Mouse (Mus musculus): Measurements from ENCODE around the gene Dnah3. TPM values are rescaled to one million over a fixed set of nuclear protein-coding genes. Genes with fewer than 3 reads are reported as not detected.

Dnah3 gene
- polyA plus RNA-seq, 1 experiment from 2014 or later = 0.12 TPM

DNA sequence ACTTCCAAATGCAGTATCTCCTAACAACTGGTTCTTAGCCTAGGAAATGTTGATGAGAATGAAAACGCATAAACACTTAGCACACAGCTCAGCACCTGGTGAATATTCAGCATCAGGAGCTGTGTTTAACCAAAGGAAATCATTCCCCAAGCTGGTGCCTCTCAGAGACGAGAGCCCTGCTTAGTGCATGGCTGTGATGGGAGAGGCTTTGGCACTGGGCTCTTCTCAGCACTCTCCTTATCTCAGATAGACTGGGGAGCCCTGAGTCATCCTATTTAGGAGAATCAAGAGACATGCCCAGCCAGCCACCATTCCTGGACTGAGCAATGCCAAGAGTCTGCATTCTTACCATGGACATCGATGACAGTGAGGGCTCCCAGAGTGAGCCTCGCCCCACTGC lies 60.1 kb downstream of the Dnah3 start:
- H3K27ac ChIP-seq (ENCODE audit: low read length) = no peak overlapping the region

GRCm38 (mm10) chr7:120034566-120034965 lies 60.5 kb downstream of the Dnah3 start:
- peaks cover 3% of the 10 kb centered on the region; the same call in 1 of the 2 replicates for H3K9me3 ChIP-seq (replicated peaks; ENCODE audit: control insufficient read depth, low read length)
- ATAC-seq (replicated peaks; ENCODE audit: extremely low read depth, insufficient read depth, low FRiP score) = no peak
- WGBS = 73% methylated on average over 1 of the region's 1 CpGs
- H3K27me3 ChIP-seq (ENCODE audit: control insufficient read depth, insufficient read depth, low read length) = no peaks in the 10 kb centered on the region
- no peaks in the 10 kb centered on the region for H3K36me3 ChIP-seq (ENCODE audit: control insufficient read depth, insufficient read depth)
- no peaks in the 10 kb centered on the region for H3K4me1 ChIP-seq (ENCODE audit: control insufficient read depth, insufficient read depth, low read length)
- no peak overlapping the region for H3K4me2 ChIP-seq (ENCODE audit: low read depth, low read length)
- H3K27ac ChIP-seq (ENCODE audit: low read length) = no peak overlapping the region
- no peak overlapping the region for H3K9ac ChIP-seq (ENCODE audit: low read length)
- H3K4me3 ChIP-seq (ENCODE audit: low read length) = no peak overlapping the region

More for the DNA sequence above, 60.1 kb downstream of the Dnah3 start:
- Histone ChIP-seq H3K9me3 (replicated peaks; ENCODE audit: control insufficient read depth, low read length) (peaks cover 3% of the 10 kb centered on the region; the same call in 1 of the 2 replicates), H3K36me3 (ENCODE audit: control insufficient read depth, insufficient read depth) (no peaks in the 10 kb centered on the region), H3K4me2 (ENCODE audit: low read depth, low read length) (no peak overlapping the region), H3K9ac (ENCODE audit: low read length) (no peak overlapping the region), H3K27me3 (ENCODE audit: control insufficient read depth, insufficient read depth, low read length) (no peaks in the 10 kb centered on the region), H3K4me1 (ENCODE audit: control insufficient read depth, insufficient read depth, low read length) (no peaks in the 10 kb centered on the region), H3K4me3 (ENCODE audit: low read length) (no peak overlapping the region)
- WGBS = 58% methylated on average over 4 of the region's 4 CpGs
- peak; percentile 60; the same call in 1 of the 2 replicates for ATAC-seq (replicated peaks; ENCODE audit: extremely low read depth, insufficient read depth, low FRiP score)

GRCm38 (mm10) chr7:120028669-120029068 lies 66.4 kb downstream of the Dnah3 start:
- Histone ChIP-seq H3K9ac (ENCODE audit: low read length) (no peak overlapping the region), H3K27ac (ENCODE audit: low read length) (no peak overlapping the region), H3K4me3 (ENCODE audit: low read length) (no peak overlapping the region), H3K4me1 (ENCODE audit: control insufficient read depth, insufficient read depth, low read length) (no peaks in the 10 kb centered on the region), H3K36me3 (ENCODE audit: control insufficient read depth, insufficient read depth) (no peaks in the 10 kb centered on the region), H3K9me3 (replicated peaks; ENCODE audit: control insufficient read depth, low read length) (peaks cover 3% of the 10 kb centered on the region; the same call in 1 of the 2 replicates), H3K27me3 (ENCODE audit: control insufficient read depth, insufficient read depth, low read length) (no peaks in the 10 kb centered on the region), H3K4me2 (ENCODE audit: low read depth, low read length) (no peak overlapping the region)
- 87% methylated on average over 1 of the region's 1 CpGs for WGBS
- ATAC-seq (replicated peaks; ENCODE audit: extremely low read depth, insufficient read depth, low FRiP score) = no peak

DNA sequence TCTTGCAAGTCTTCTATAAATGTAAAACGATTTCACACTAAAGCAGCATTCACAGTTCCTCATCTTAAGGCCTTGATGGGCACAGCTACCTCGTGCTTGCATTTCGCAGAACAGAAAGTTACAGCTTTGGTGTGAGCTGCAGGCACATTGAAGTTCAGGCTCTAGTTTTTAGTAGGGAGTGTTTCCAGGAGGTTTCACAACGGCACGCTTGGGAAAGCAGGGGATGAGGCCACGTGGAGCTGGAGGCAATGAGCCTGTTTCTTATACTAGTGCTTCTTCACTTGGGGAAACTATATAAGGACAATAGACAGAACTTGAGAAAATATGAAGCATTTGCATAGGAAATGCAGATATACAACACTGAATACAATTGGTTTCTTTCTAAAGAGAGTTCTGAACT lies 98.0 kb downstream of the Dnah3 start:
- ATAC-seq (replicated peaks; ENCODE audit: extremely low read depth, insufficient read depth, low FRiP score) = no peak
- Histone ChIP-seq H3K36me3 (ENCODE audit: control insufficient read depth, insufficient read depth) (no peaks in the 10 kb centered on the region), H3K9me3 (replicated peaks; ENCODE audit: control insufficient read depth, low read length) (no peaks in the 10 kb centered on the region), H3K4me1 (ENCODE audit: control insufficient read depth, insufficient read depth, low read length) (no peaks in the 10 kb centered on the region), H3K4me2 (ENCODE audit: low read depth, low read length) (no peak overlapping the region), H3K4me3 (ENCODE audit: low read length) (no peak overlapping the region), H3K27me3 (ENCODE audit: control insufficient read depth, insufficient read depth, low read length) (no peaks in the 10 kb centered on the region), H3K9ac (ENCODE audit: low read length) (no peak overlapping the region), H3K27ac (ENCODE audit: low read length) (no peak overlapping the region)
- 69% methylated on average over 6 of the region's 6 CpGs for WGBS

- WGBS = 33% methylated on average over 3 of the region's 3 CpGs
Observed at GRCm38 (mm10) chr7:119985279-119985912, 109.7 kb downstream of the Dnah3 start.

GRCm38 (mm10) chr7:119980170-119980569 lies 114.9 kb downstream of the Dnah3 start:
- Histone ChIP-seq H3K9me3 (replicated peaks; ENCODE audit: control insufficient read depth, low read length) (no peaks in the 10 kb centered on the region), H3K9ac (ENCODE audit: low read length) (no peak overlapping the region), H3K4me3 (ENCODE audit: low read length) (no peak overlapping the region), H3K36me3 (ENCODE audit: control insufficient read depth, insufficient read depth) (no peaks in the 10 kb centered on the region), H3K27ac (ENCODE audit: low read length) (no peak overlapping the region), H3K27me3 (ENCODE audit: control insufficient read depth, insufficient read depth, low read length) (no peaks in the 10 kb centered on the region), H3K4me1 (ENCODE audit: control insufficient read depth, insufficient read depth, low read length) (no peaks in the 10 kb centered on the region), H3K4me2 (ENCODE audit: low read depth, low read length) (no peak overlapping the region)
- ATAC-seq (replicated peaks; ENCODE audit: extremely low read depth, insufficient read depth, low FRiP score) = no peak
- WGBS = 84% methylated on average over 3 of the region's 3 CpGs

More at GRCm38 (mm10) chr7:119985279-119985912, 109.7 kb downstream of the Dnah3 start:
- no peak overlapping the region for H3K4me2 ChIP-seq (ENCODE audit: low read depth, low read length)
- no peaks in the 10 kb centered on the region for H3K4me1 ChIP-seq (ENCODE audit: control insufficient read depth, insufficient read depth, low read length)
- no peaks in the 10 kb centered on the region for H3K27me3 ChIP-seq (ENCODE audit: control insufficient read depth, insufficient read depth, low read length)
- peak overlapping the region; percentile 43 for H3K27ac ChIP-seq (ENCODE audit: low read length)
- no peaks in the 10 kb centered on the region for H3K9me3 ChIP-seq (replicated peaks; ENCODE audit: control insufficient read depth, low read length)
- peak; percentile 49; the same call in 1 of the 2 replicates for ATAC-seq (replicated peaks; ENCODE audit: extremely low read depth, insufficient read depth, low FRiP score)
- no peaks in the 10 kb centered on the region for H3K36me3 ChIP-seq (ENCODE audit: control insufficient read depth, insufficient read depth)
- H3K9ac ChIP-seq (ENCODE audit: low read length) = no peak overlapping the region
- H3K4me3 ChIP-seq (ENCODE audit: low read length) = no peak overlapping the region

- no peak overlapping the region for H3K9ac ChIP-seq (ENCODE audit: low read length)
- H3K9me3 ChIP-seq (replicated peaks; ENCODE audit: control insufficient read depth, low read length) = no peaks in the 10 kb centered on the region
- no peak for ATAC-seq (replicated peaks; ENCODE audit: extremely low read depth, insufficient read depth, low FRiP score)
- no peak overlapping the region for H3K4me3 ChIP-seq (ENCODE audit: low read length)
- no peak overlapping the region for H3K27ac ChIP-seq (ENCODE audit: low read length)
- no peaks in the 10 kb centered on the region for H3K4me1 ChIP-seq (ENCODE audit: control insufficient read depth, insufficient read depth, low read length)
- H3K36me3 ChIP-seq (ENCODE audit: control insufficient read depth, insufficient read depth) = no peaks in the 10 kb centered on the region
- H3K4me2 ChIP-seq (ENCODE audit: low read depth, low read length) = no peak overlapping the region
- no peaks in the 10 kb centered on the region for H3K27me3 ChIP-seq (ENCODE audit: control insufficient read depth, insufficient read depth, low read length)
Observed at GRCm38 (mm10) chr7:119978576-119978975, 116.5 kb downstream of the Dnah3 start.

- H3K9ac ChIP-seq (ENCODE audit: low read length) = no peak overlapping the region
- H3K4me3 ChIP-seq (ENCODE audit: low read length) = no peak overlapping the region
- H3K27me3 ChIP-seq (ENCODE audit: control insufficient read depth, insufficient read depth, low read length) = no peaks in the 10 kb centered on the region
- ATAC-seq (replicated peaks; ENCODE audit: extremely low read depth, insufficient read depth, low FRiP score) = no peak
- H3K36me3 ChIP-seq (ENCODE audit: control insufficient read depth, insufficient read depth) = no peaks in the 10 kb centered on the region
- no peaks in the 10 kb centered on the region for H3K9me3 ChIP-seq (replicated peaks; ENCODE audit: control insufficient read depth, low read length)
- no peak overlapping the region for H3K4me2 ChIP-seq (ENCODE audit: low read depth, low read length)
- 74% methylated on average over 7 of the region's 7 CpGs for WGBS
- H3K27ac ChIP-seq (ENCODE audit: low read length) = no peak overlapping the region
- H3K4me1 ChIP-seq (ENCODE audit: control insufficient read depth, insufficient read depth, low read length) = no peaks in the 10 kb centered on the region
Observed at GRCm38 (mm10) chr7:119977574-119977973, 117.5 kb downstream of the Dnah3 start.

GRCm38 (mm10) chr7:119976256-119976655 lies 118.8 kb downstream of the Dnah3 start:
- H3K4me2 ChIP-seq (ENCODE audit: low read depth, low read length) = no peak overlapping the region
- H3K9ac ChIP-seq (ENCODE audit: low read length) = no peak overlapping the region
- no peak for ATAC-seq (replicated peaks; ENCODE audit: extremely low read depth, insufficient read depth, low FRiP score)
- no peaks in the 10 kb centered on the region for H3K4me1 ChIP-seq (ENCODE audit: control insufficient read depth, insufficient read depth, low read length)
- no peak overlapping the region for H3K4me3 ChIP-seq (ENCODE audit: low read length)
- WGBS = 58% methylated on average over 6 of the region's 6 CpGs
- H3K36me3 ChIP-seq (ENCODE audit: control insufficient read depth, insufficient read depth) = no peaks in the 10 kb centered on the region
- H3K27ac ChIP-seq (ENCODE audit: low read length) = no peak overlapping the region
- no peaks in the 10 kb centered on the region; the same call in 1 of the 2 replicates for H3K9me3 ChIP-seq (replicated peaks; ENCODE audit: control insufficient read depth, low read length)
- H3K27me3 ChIP-seq (ENCODE audit: control insufficient read depth, insufficient read depth, low read length) = no peaks in the 10 kb centered on the region
